8 mouse cellular contexts compared by ENCODE assay signal in the genomic region with DNA sequence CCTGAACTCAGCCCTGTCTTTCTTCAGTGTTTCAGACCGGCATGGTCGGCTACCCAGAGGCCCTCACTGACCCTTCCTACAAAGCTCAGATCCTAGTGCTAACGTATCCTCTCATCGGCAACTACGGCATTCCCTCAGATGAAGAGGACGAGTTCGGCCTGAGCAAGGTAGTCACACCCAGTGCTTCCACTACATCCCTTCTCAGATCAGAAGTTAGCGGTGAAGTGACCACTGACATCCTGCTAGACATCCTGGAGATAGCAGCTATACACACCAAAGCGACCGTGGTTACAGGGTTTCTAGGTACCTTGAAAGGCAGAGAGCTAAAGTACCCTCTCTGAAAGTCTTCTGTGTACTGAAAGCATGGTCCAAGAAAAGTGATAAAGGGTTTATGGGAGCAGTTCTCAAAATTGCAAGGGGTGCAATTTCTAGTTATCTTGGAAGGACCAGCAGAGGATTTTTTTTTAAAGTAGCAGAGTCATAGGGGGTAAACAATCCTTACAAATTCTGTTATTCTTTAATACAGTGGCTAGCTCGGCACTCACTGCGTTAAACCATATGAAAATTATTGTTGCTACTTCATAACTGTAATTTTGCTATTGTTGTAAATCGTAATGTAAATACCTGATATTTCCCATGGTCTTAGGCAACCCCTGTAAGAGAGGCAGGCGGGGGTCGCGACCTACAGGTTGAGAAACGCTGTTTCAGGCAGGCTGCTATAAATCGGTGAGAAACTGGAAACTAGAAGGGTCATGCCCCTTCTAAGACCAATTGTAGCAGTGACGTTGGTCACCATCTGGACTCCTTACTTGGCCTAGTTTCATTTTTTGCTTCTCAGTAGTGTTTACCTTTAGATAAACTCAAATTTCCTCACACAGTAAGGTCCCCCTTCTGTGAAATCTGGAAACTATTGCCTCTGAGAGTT. TPM values are rescaled to one million over a fixed set of nuclear protein-coding genes. Genes with fewer than 3 reads are reported as not detected.
DNase-seq lines count a peak whose midpoint lies in the region; ATAC-seq and TF ChIP-seq lines count a peak whose summit lies in the region.

No protein-coding gene starts in this region.

- H3K4me2 ChIP-seq in embryonic facial prominence, embryonic 14.5 days (ENCODE audit: low read depth, low read length) = peak overlapping the region; percentile 73
- H3K4me2 ChIP-seq in intestine, embryonic 15.5 days (replicated peaks) = peak overlapping the region; percentile 94
- peak overlapping the region; percentile 91 for H3K4me2 ChIP-seq in midbrain, postnatal 0 days (ENCODE audit: low read depth, low read length, poor library complexity, severe bottlenecking)

- H3K4me1 ChIP-seq in thymus, adult 2 months (replicated peaks; ENCODE audit: control insufficient read depth, insufficient read depth, low read length) = peaks cover 11% of the 10 kb centered on the region
- H3K4me1 ChIP-seq in embryonic facial prominence, embryonic 14.5 days (ENCODE audit: control insufficient read depth, insufficient read depth, low read length) = peaks cover 5% of the 10 kb centered on the region
- H3K4me1 ChIP-seq in intestine, embryonic 15.5 days (replicated peaks) = peaks cover 7% of the 10 kb centered on the region
- 0 out of 2 replicates have a peak, but pooled peaks cover 7% of the 10 kb centered on the region for H3K4me1 ChIP-seq in midbrain, postnatal 0 days (ENCODE audit: insufficient read depth, low read length)

- no peaks in the 10 kb centered on the region for H3K9me3 ChIP-seq in embryonic facial prominence, embryonic 14.5 days (ENCODE audit: control insufficient read depth, low read length)
- H3K9me3 ChIP-seq in intestine, embryonic 15.5 days = no peaks in the 10 kb centered on the region
- no peaks in the 10 kb centered on the region for H3K9me3 ChIP-seq in midbrain, postnatal 0 days (ENCODE audit: low read length)

- H3K4me3 ChIP-seq in thymus, adult 2 months (ENCODE audit: control insufficient read depth, insufficient read depth, low read length) = peak overlapping the region; percentile 73
- H3K4me3 ChIP-seq in embryonic facial prominence, embryonic 14.5 days (ENCODE audit: low read depth, low read length) = peak overlapping the region; percentile 55
- H3K4me3 ChIP-seq in intestine, embryonic 15.5 days (replicated peaks) = peak overlapping the region; percentile 69
- peak overlapping the region; percentile 64 for H3K4me3 ChIP-seq in midbrain, postnatal 0 days (ENCODE audit: low read depth, low read length)

- DNase-seq in thymus, adult 2 months = no peak
- no peak for DNase-seq in thymus, postnatal 4 days
- no peak for DNase-seq in embryonic facial prominence, embryonic 14.5 days (ENCODE audit: low spot score)
- DNase-seq in midbrain, postnatal 0 days (ENCODE audit: low spot score) = no peak
- DNase-seq in adrenal gland, postnatal 10 days = no peak
- DNase-seq in layer of hippocampus, adult 8-10 months (ENCODE audit: low spot score in 2 of 2) = no peak
- no peak for DNase-seq in adrenal gland, postnatal 36 days

- TF ChIP-seq POLR2A in thymus, adult 2 months (IDR thresholded peaks at IDR 0.05; ENCODE audit: control insufficient read depth, extremely low read depth, insufficient read depth, low read length, poor library complexity) = no peak

- peak; percentile 20 for ATAC-seq in embryonic facial prominence, embryonic 14.5 days (ENCODE audit: low read depth)
- peak; percentile 54 for ATAC-seq in intestine, embryonic 15.5 days
- peak; percentile 2; the same call in 1 of the 2 replicates for ATAC-seq in midbrain, postnatal 0 days (ENCODE audit: low FRiP score)

- WGBS in thymus, adult 2 months = 40% methylated on average over 19 of the region's 19 CpGs
- 14% methylated on average over 19 of the region's 19 CpGs for WGBS in embryonic facial prominence, embryonic 14.5 days
- 18% methylated on average over 19 of the region's 19 CpGs for WGBS in intestine, embryonic 15.5 days
- 26% methylated on average over 19 of the region's 19 CpGs for WGBS in midbrain, postnatal 0 days

- H3K9ac ChIP-seq in embryonic facial prominence, embryonic 14.5 days (ENCODE audit: low read depth, low read length) = peak overlapping the region; percentile 78
- H3K9ac ChIP-seq in intestine, embryonic 15.5 days = peak overlapping the region; percentile 77
- peak overlapping the region; percentile 71 for H3K9ac ChIP-seq in midbrain, postnatal 0 days (replicated peaks; ENCODE audit: low read length, poor library complexity, severe bottlenecking)

- no peaks in the 10 kb centered on the region for H3K27me3 ChIP-seq in thymus, adult 2 months (ENCODE audit: control insufficient read depth, insufficient read depth, low read length)
- no peaks in the 10 kb centered on the region for H3K27me3 ChIP-seq in embryonic facial prominence, embryonic 14.5 days (replicated peaks; ENCODE audit: control insufficient read depth, insufficient read depth, low read length)
- H3K27me3 ChIP-seq in intestine, embryonic 15.5 days (replicated peaks) = no peaks in the 10 kb centered on the region
- H3K27me3 ChIP-seq in midbrain, postnatal 0 days (ENCODE audit: insufficient read depth, low read length) = no peaks in the 10 kb centered on the region

- H3K27ac ChIP-seq in thymus, adult 2 months (ENCODE audit: control insufficient read depth, insufficient read depth, low read length) = no peak overlapping the region
- H3K27ac ChIP-seq in embryonic facial prominence, embryonic 14.5 days (replicated peaks; ENCODE audit: low read depth, low read length) = peak overlapping the region; percentile 73; the same call in 1 of the 2 replicates
- peak overlapping the region; percentile 70 for H3K27ac ChIP-seq in intestine, embryonic 15.5 days
- H3K27ac ChIP-seq in midbrain, postnatal 0 days (ENCODE audit: low read depth, low read length) = peak overlapping the region; percentile 59; the same call in 1 of the 2 replicates

- TF ChIP-seq CTCF in thymus, adult 2 months (IDR thresholded peaks at IDR 0.05; ENCODE audit: borderline replicate concordance, control insufficient read depth, extremely low read depth, insufficient read depth, low read length, poor library complexity) = no peak
- TF ChIP-seq CTCF in midbrain, postnatal 0 days (IDR thresholded peaks at IDR 0.05) = no peak

- H3K36me3 ChIP-seq in thymus, adult 2 months (ENCODE audit: control insufficient read depth, insufficient read depth, low read length) = no peaks in the 10 kb centered on the region
- H3K36me3 ChIP-seq in embryonic facial prominence, embryonic 14.5 days (ENCODE audit: control insufficient read depth, insufficient read depth, low read length) = peaks cover 38% of the 10 kb centered on the region
- peaks cover 22% of the 10 kb centered on the region for H3K36me3 ChIP-seq in intestine, embryonic 15.5 days
- peaks cover 25% of the 10 kb centered on the region for H3K36me3 ChIP-seq in midbrain, postnatal 0 days (ENCODE audit: insufficient read depth, low read length)

RNA-seq across cellular contexts. Expression of a gene that starts 0.9 kb away (rescaled TPM):
- polyA plus RNA-seq in thymus, adult 2 months (2012; rRNA removed) = 59.8 and 80.9 TPM in 2 replicates
- polyA plus RNA-seq in embryonic facial prominence, embryonic 14.5 days (2014; fragmentation: Nextera tagmentation; extraction: Ambion mirVana) = 29.1 and 30.2 TPM in 2 replicates
- polyA plus RNA-seq in intestine, embryonic 15.5 days (2015; fragmentation: Nextera tagmentation; extraction: Ambion mirVana) = 24.2 and 25.2 TPM in 2 replicates
- 39.5 and 44.8 TPM in 2 replicates for total RNA-seq in midbrain, postnatal 0 days (2014; rRNA removed)
- 6.7 and 7.8 TPM in 2 replicates for polyA plus RNA-seq in midbrain, postnatal 0 days (2015; fragmentation: Nextera tagmentation; extraction: Ambion mirVana)
- total RNA-seq in adrenal gland, postnatal 10 days (2021) = 10 to 100 TPM; 29.3 to 41.2 TPM
- total RNA-seq in layer of hippocampus, adult 8-10 months (2022) = 10 to 100 TPM; 18.2 to 20.4 (median 19.2) TPM
- total RNA-seq in adrenal gland, postnatal 36 days (2021) = 10 to 100 TPM; 22.9 to 29.7 TPM

RNA-seq across cellular contexts. Expression of a gene that starts 6.8 kb away (rescaled TPM):
- polyA plus RNA-seq in thymus, adult 2 months (2012; rRNA removed) = 35.1 and 37.3 TPM in 2 replicates
- 14.9 and 17.6 TPM in 2 replicates for polyA plus RNA-seq in embryonic facial prominence, embryonic 14.5 days (2014; fragmentation: Nextera tagmentation; extraction: Ambion mirVana)
- 12.8 and 15.1 TPM in 2 replicates for polyA plus RNA-seq in intestine, embryonic 15.5 days (2015; fragmentation: Nextera tagmentation; extraction: Ambion mirVana)
- 43.8 and 44.9 TPM in 2 replicates for total RNA-seq in midbrain, postnatal 0 days (2014; rRNA removed)
- 32.3 and 33.0 TPM in 2 replicates for polyA plus RNA-seq in midbrain, postnatal 0 days (2015; fragmentation: Nextera tagmentation; extraction: Ambion mirVana)
- 10 to 100 TPM; 14.1 to 16.0 TPM for total RNA-seq in adrenal gland, postnatal 10 days (2021)
- total RNA-seq in layer of hippocampus, adult 8-10 months (2022) = 10 to 100 TPM; 15.8 to 21.3 (median 18.6) TPM
- 10 to 100 TPM; 26.6 to 30.3 TPM for total RNA-seq in adrenal gland, postnatal 36 days (2021)

RNA-seq across cellular contexts. Expression of a gene that starts 7.4 kb away (rescaled TPM):
- 52.0 and 67.0 TPM in 2 replicates for polyA plus RNA-seq in thymus, adult 2 months (2012; rRNA removed)
- 189 and 195 TPM in 2 replicates for polyA plus RNA-seq in embryonic facial prominence, embryonic 14.5 days (2014; fragmentation: Nextera tagmentation; extraction: Ambion mirVana)
- polyA plus RNA-seq in intestine, embryonic 15.5 days (2015; fragmentation: Nextera tagmentation; extraction: Ambion mirVana) = 164 and 171 TPM in 2 replicates
- 138 and 155 TPM in 2 replicates for total RNA-seq in midbrain, postnatal 0 days (2014; rRNA removed)
- polyA plus RNA-seq in midbrain, postnatal 0 days (2015; fragmentation: Nextera tagmentation; extraction: Ambion mirVana) = 235 and 243 TPM in 2 replicates
- total RNA-seq in adrenal gland, postnatal 10 days (2021) = 100 to 1,000 TPM; 123 to 129 TPM
- 10 to 100 TPM; 69.8 to 92.2 (median 78.6) TPM for total RNA-seq in layer of hippocampus, adult 8-10 months (2022)
- 100 to 1,000 TPM; 106 to 128 TPM for total RNA-seq in adrenal gland, postnatal 36 days (2021)

RNA-seq across cellular contexts. Expression of a gene that starts 50.6 kb away (rescaled TPM):
- polyA plus RNA-seq in thymus, adult 2 months (2012; rRNA removed) = not detected in 2 replicates
- not detected in 2 replicates for polyA plus RNA-seq in embryonic facial prominence, embryonic 14.5 days (2014; fragmentation: Nextera tagmentation; extraction: Ambion mirVana)
- not detected in 2 replicates for polyA plus RNA-seq in intestine, embryonic 15.5 days (2015; fragmentation: Nextera tagmentation; extraction: Ambion mirVana)
- total RNA-seq in midbrain, postnatal 0 days (2014; rRNA removed) = not detected in 2 replicates
- polyA plus RNA-seq in midbrain, postnatal 0 days (2015; fragmentation: Nextera tagmentation; extraction: Ambion mirVana) = not detected in 2 replicates
- total RNA-seq in adrenal gland, postnatal 10 days (2021) = not detected
- total RNA-seq in layer of hippocampus, adult 8-10 months (2022) = not detected
- not detected for total RNA-seq in adrenal gland, postnatal 36 days (2021)

RNA-seq across cellular contexts. Expression of a gene that starts 52.6 kb away (rescaled TPM):
- polyA plus RNA-seq in thymus, adult 2 months (2012; rRNA removed) = 0.48 and 0.77 TPM in 2 replicates
- 0.84 and 0.93 TPM in 2 replicates for polyA plus RNA-seq in embryonic facial prominence, embryonic 14.5 days (2014; fragmentation: Nextera tagmentation; extraction: Ambion mirVana)
- 0.26 and 0.34 TPM in 2 replicates for polyA plus RNA-seq in intestine, embryonic 15.5 days (2015; fragmentation: Nextera tagmentation; extraction: Ambion mirVana)
- 19.3 and 24.1 TPM in 2 replicates for total RNA-seq in midbrain, postnatal 0 days (2014; rRNA removed)
- 14.0 and 20.6 TPM in 2 replicates for polyA plus RNA-seq in midbrain, postnatal 0 days (2015; fragmentation: Nextera tagmentation; extraction: Ambion mirVana)
- total RNA-seq in adrenal gland, postnatal 10 days (2021) = under 1 TPM; 0.60 to 0.76 TPM
- 10 to 100 TPM; 65.2 to 81.6 (median 76.8) TPM for total RNA-seq in layer of hippocampus, adult 8-10 months (2022)
- total RNA-seq in adrenal gland, postnatal 36 days (2021) = not detected

Comparison
In these comparisons a context has a peak if more than half of its experiments do, and no peak if none do; other contexts are left out.
1. ATAC-seq: peak in every context shown above with its lines; median percentile 54 in intestine, embryonic 15.5 days; 20 in embryonic facial prominence, embryonic 14.5 days; 2 in midbrain, postnatal 0 days.